Mouse (Mus musculus): Measurements from ENCODE around the gene Pcdh7.

DNA sequence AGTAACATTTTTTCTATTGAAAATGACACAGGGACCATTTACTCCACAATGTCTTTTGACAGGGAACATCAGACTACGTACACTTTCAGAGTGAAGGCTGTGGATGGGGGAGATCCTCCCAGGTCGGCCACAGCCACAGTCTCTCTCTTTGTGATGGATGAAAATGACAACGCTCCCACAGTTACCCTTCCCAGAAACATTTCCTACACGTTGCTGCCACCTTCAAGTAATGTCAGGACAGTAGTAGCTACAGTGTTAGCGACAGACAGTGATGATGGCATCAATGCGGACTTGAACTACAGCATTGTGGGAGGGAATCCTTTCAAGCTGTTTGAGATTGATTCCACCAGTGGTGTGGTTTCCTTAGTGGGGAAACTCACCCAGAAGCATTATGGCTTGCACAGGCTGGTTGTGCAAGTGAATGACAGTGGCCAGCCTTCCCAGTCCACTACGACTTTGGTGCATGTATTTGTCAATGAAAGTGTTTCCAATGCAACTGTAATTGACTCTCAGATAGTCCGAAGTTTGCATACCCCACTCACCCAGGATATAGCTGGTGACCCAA, 3.5 kb downstream of the Pcdh7 start:
- no peak for TF ChIP-seq CTCF (IDR thresholded peaks at IDR 0.05; ENCODE audit: borderline replicate concordance, control insufficient read depth, extremely low read depth, insufficient read depth, low read length, poor library complexity)
- no peak for TF ChIP-seq POLR2A (IDR thresholded peaks at IDR 0.05; ENCODE audit: control insufficient read depth, extremely low read depth, insufficient read depth, low read length, poor library complexity)
